ENCODE assay signal across 13 mouse cellular contexts in the genomic region with DNA sequence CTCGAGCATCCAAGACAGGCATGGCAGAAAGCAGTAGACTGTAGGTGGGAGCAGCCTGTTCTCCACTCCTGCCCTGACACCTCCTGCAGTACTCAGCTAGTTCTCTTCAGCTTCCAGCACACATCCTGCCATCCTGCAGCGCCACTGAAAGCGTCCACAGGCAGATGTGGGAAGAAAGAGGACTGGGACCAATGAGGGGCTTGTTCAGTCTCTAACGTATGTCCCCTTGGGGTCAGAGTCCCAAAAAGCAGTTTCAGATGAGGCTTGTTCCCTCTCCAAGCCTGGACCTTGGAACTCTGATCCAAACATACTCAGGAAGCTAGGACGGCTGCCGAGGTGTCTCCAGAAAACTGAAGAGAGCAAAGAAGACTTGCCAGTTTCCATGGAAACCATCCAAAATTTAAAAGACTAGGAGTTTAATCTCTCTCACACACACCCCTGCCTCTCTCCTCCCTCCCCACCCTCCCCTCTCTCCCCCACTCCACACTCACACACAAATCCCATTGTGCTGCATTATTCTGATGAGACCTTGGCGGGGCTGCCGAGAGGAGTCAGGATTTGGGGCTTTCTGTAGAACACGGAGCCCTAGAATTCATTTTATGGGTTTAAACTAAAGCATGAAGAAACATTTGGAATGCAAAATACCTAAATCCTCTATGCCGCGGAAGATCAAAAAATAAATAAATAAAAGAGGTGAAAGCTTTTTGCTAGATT. TPM values are rescaled to one million over a fixed set of nuclear protein-coding genes. Genes with fewer than 3 reads are reported as not detected.
DNase-seq lines count a peak whose midpoint lies in the region; ATAC-seq lines count a peak whose summit lies in the region.
"Had no signal": no experiment of that assay in that cellular context is flagged by ENCODE, and none has a peak within 500 bp of the region (broad histone marks: within the 10 kb centered on the region; RNA-seq: fewer than 3 reads in every experiment).

No protein-coding gene starts in this region.

- no peaks in the 10 kb centered on the region for H3K9me3 ChIP-seq in embryonic facial prominence, embryonic 12.5 days
- H3K9me3 ChIP-seq in embryonic facial prominence, embryonic 10.5 days: no peaks in the 10 kb centered on the region
- H3K9me3 ChIP-seq in hindbrain, embryonic 11.5 days (ENCODE audit: control insufficient read depth, low read length): no peaks in the 10 kb centered on the region
- no peaks in the 10 kb centered on the region for H3K9me3 ChIP-seq in midbrain, embryonic 14.5 days (ENCODE audit: control insufficient read depth, low read length)
- H3K9me3 ChIP-seq: G1E; liver, embryonic 13.5 days had no signal

- DNase-seq in embryonic facial prominence, embryonic 10.5 days (ENCODE audit: low spot score): no peak
- DNase-seq in brain, embryonic 18.5 days (ENCODE audit: low read depth, low spot score): peak; percentile 72
- no peak for DNase-seq in hindbrain, embryonic 11.5 days (ENCODE audit: low spot score)
- DNase-seq in midbrain, embryonic 14.5 days: peak; percentile 80
- DNase-seq in cerebellum, postnatal 4 days (ENCODE audit: low spot score in 2 of 2): no peak
- DNase-seq in lung, postnatal 14 days: no peak
- DNase-seq: gastrocnemius, postnatal 36 days; heart, postnatal 14 days; layer of hippocampus, postnatal 36 days; liver, embryonic 13.5 days had no signal

- H3K4me3 ChIP-seq in embryonic facial prominence, embryonic 12.5 days: no peak overlapping the region
- no peak overlapping the region for H3K4me3 ChIP-seq in embryonic facial prominence, embryonic 10.5 days
- H3K4me3 ChIP-seq in hindbrain, embryonic 11.5 days (ENCODE audit: low read depth, low read length): no peak overlapping the region
- no peak overlapping the region for H3K4me3 ChIP-seq in midbrain, embryonic 14.5 days (replicated peaks; ENCODE audit: low read depth, low read length)
- H3K4me3 ChIP-seq: liver, embryonic 13.5 days had no signal

- no peaks in the 10 kb centered on the region for H3K27me3 ChIP-seq in embryonic facial prominence, embryonic 12.5 days
- H3K27me3 ChIP-seq in embryonic facial prominence, embryonic 10.5 days (replicated peaks; ENCODE audit: low read depth, poor library complexity, severe bottlenecking): no peaks in the 10 kb centered on the region
- no peaks in the 10 kb centered on the region for H3K27me3 ChIP-seq in hindbrain, embryonic 11.5 days (ENCODE audit: control insufficient read depth, insufficient read depth, low read length)
- no peaks in the 10 kb centered on the region for H3K27me3 ChIP-seq in midbrain, embryonic 14.5 days (ENCODE audit: control insufficient read depth, insufficient read depth, low read length)

- H3K4me1 ChIP-seq in embryonic facial prominence, embryonic 12.5 days: peaks cover 7% of the 10 kb centered on the region; the same call in 1 of the 2 replicates
- H3K4me1 ChIP-seq in embryonic facial prominence, embryonic 10.5 days: peaks cover 33% of the 10 kb centered on the region
- H3K4me1 ChIP-seq in hindbrain, embryonic 11.5 days (replicated peaks; ENCODE audit: control insufficient read depth, insufficient read depth, low read length): 0 out of 2 replicates have a peak, but pooled peaks cover 2% of the 10 kb centered on the region
- peaks cover 35% of the 10 kb centered on the region for H3K4me1 ChIP-seq in midbrain, embryonic 14.5 days (ENCODE audit: control insufficient read depth, insufficient read depth, low read length)
- H3K4me1 ChIP-seq: liver, embryonic 13.5 days had no signal

- H3K36me3 ChIP-seq in embryonic facial prominence, embryonic 12.5 days: no peaks in the 10 kb centered on the region
- H3K36me3 ChIP-seq in embryonic facial prominence, embryonic 10.5 days (replicated peaks): no peaks in the 10 kb centered on the region
- H3K36me3 ChIP-seq in hindbrain, embryonic 11.5 days (ENCODE audit: control insufficient read depth, insufficient read depth, low read length): no peaks in the 10 kb centered on the region
- no peaks in the 10 kb centered on the region for H3K36me3 ChIP-seq in midbrain, embryonic 14.5 days (ENCODE audit: control insufficient read depth, insufficient read depth, low read length)
- H3K36me3 ChIP-seq: G1E; liver, embryonic 13.5 days had no signal

- no peak overlapping the region for H3K27ac ChIP-seq in embryonic facial prominence, embryonic 12.5 days
- H3K27ac ChIP-seq in embryonic facial prominence, embryonic 10.5 days (replicated peaks): no peak overlapping the region
- 0 out of 2 replicates have a peak overlapping the region, but pooled peaks have one; percentile 21 for H3K27ac ChIP-seq in hindbrain, embryonic 11.5 days (ENCODE audit: low read depth, low read length)
- H3K27ac ChIP-seq in midbrain, embryonic 14.5 days (replicated peaks; ENCODE audit: low read depth, low read length): peak overlapping the region; percentile 78
- H3K27ac ChIP-seq: liver, embryonic 13.5 days had no signal

- WGBS in embryonic facial prominence, embryonic 12.5 days: 40% methylated on average over 11 of the region's 11 CpGs
- 40% methylated on average over 11 of the region's 11 CpGs for WGBS in embryonic facial prominence, embryonic 10.5 days
- WGBS in hindbrain, embryonic 11.5 days: 35% methylated on average over 11 of the region's 11 CpGs
- 3% methylated on average over 11 of the region's 11 CpGs for WGBS in midbrain, embryonic 14.5 days

- no peak for ATAC-seq in embryonic facial prominence, embryonic 12.5 days (ENCODE audit: insufficient number of reproducible peaks, insufficient read depth, low FRiP score, low TSS enrichment)
- ATAC-seq in hindbrain, embryonic 11.5 days (ENCODE audit: low FRiP score): peak; percentile 67
- peak; percentile 81 for ATAC-seq in midbrain, embryonic 14.5 days (ENCODE audit: low FRiP score, low TSS enrichment)
- no peak for ATAC-seq in inflammation-experienced regulatory T-cells, adult 6 months

- H3K9ac ChIP-seq in embryonic facial prominence, embryonic 12.5 days: 0 out of 2 replicates have a peak overlapping the region, but pooled peaks have one; percentile 4
- no peak overlapping the region for H3K9ac ChIP-seq in hindbrain, embryonic 11.5 days (ENCODE audit: low read depth, low read length)
- peak overlapping the region; percentile 26; the same call in 1 of the 2 replicates for H3K9ac ChIP-seq in midbrain, embryonic 14.5 days (replicated peaks; ENCODE audit: low read length)
- H3K9ac ChIP-seq: liver, embryonic 13.5 days had no signal

- H3K4me2 ChIP-seq in embryonic facial prominence, embryonic 12.5 days (replicated peaks): no peak overlapping the region
- H3K4me2 ChIP-seq in hindbrain, embryonic 11.5 days (replicated peaks; ENCODE audit: low read depth, low read length): no peak overlapping the region
- peak overlapping the region; percentile 43 for H3K4me2 ChIP-seq in midbrain, embryonic 14.5 days (ENCODE audit: low read length)
- H3K4me2 ChIP-seq: liver, embryonic 13.5 days had no signal

RNA-seq across cellular contexts. Expression of gene Calm1, which starts 22.5 kb away (rescaled TPM):
- 1,186 and 1,211 TPM in 2 replicates for polyA plus RNA-seq in embryonic facial prominence, embryonic 12.5 days (2016; fragmentation: Nextera tagmentation; extraction: Ambion mirVana)
- polyA plus RNA-seq in embryonic facial prominence, embryonic 10.5 days (2016; fragmentation: Nextera tagmentation; extraction: Ambion mirVana): 1,151 and 1,166 TPM in 2 replicates
- polyA plus RNA-seq in hindbrain, embryonic 11.5 days (2014; fragmentation: Nextera tagmentation; extraction: Ambion mirVana): 1,456 and 1,584 TPM in 2 replicates
- 2,581 and 2,856 TPM in 2 replicates for polyA plus RNA-seq in midbrain, embryonic 14.5 days (2014; fragmentation: Nextera tagmentation; extraction: Ambion mirVana)
- 1,000 to 10,000 TPM; 1,310 to 3,387 (median 2,012) TPM for polyA plus RNA-seq in inflammation-experienced regulatory T-cells, adult 6 months (2017; shearing (Covaris generic))

Comparison
In these comparisons a context has a peak if more than half of its experiments do, and no peak if none do; other contexts are left out.
1. ATAC-seq: peak in hindbrain, embryonic 11.5 days (single experiment) and midbrain, embryonic 14.5 days (single experiment); none in embryonic facial prominence, embryonic 12.5 days (single experiment) and inflammation-experienced regulatory T-cells, adult 6 months (single experiment).
2. H3K27ac ChIP-seq: peak in hindbrain, embryonic 11.5 days (single experiment) and midbrain, embryonic 14.5 days (single experiment); none in embryonic facial prominence, embryonic 12.5 days (single experiment) and embryonic facial prominence, embryonic 10.5 days (single experiment).
3. DNase-seq: peak in brain, embryonic 18.5 days (single experiment) and midbrain, embryonic 14.5 days (single experiment); none in embryonic facial prominence, embryonic 10.5 days (single experiment), hindbrain, embryonic 11.5 days (single experiment), cerebellum, postnatal 4 days (0 of 2) and lung, postnatal 14 days (single experiment).